Mouse (Mus musculus) retina, postnatal 1 day (tissue): ENCODE measurements at regions not wholly inside any gene's neighbourhood (a gene's known extent, or its start where the extent isn't known, plus 50 kb on each side); places are given as distances from the start of the nearest gene placed in this dataset.

Source experiments
- DNase-seq: peaks from one replicate; pipeline ENCODE4 v3.0.0-alpha.2; 2012

DNA sequence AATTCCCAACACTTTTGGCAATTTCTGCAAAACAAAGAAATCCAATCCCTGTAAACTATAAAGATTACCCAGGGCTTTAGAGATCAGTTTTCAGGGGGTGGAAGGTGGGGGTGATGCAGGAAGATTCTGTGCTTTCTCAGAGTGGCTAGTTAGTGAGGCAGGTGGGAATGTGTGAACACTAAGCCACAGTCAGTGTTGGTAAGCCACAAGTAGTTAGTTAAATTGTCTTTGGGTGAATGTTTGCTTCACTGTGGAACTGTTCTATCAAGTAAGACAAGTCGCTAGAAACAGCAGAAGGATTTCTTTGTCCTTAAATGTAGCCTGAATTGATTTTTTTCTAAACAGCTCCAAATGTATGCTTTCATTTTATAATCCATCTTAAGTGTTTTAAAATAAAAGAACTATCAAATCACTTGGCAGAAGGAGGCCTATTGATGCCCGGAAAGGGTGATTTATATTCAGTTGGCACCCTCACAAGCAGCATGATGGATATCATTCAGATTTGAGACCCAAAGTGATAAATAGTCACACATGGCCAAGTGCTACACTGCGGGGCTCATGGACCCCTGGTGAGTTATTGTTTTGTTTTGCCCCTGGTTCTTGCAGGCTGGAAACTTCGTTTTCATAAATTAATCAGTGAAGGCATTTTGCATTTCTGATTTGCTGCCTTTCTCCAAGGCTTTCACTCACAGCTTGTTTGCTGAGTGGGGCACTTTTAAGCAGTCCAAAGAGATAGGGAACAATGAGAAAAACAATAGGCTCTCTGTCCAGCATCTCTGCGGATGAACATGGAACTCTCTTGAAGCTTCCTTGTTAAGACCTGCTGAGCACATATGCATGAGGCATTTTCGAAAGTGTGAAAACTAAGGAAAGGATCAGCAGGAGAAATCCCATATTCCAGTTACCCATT, 325.4 kb downstream of the 4933405O20Rik start:
- DNase-seq: peak; percentile 59

DNA sequence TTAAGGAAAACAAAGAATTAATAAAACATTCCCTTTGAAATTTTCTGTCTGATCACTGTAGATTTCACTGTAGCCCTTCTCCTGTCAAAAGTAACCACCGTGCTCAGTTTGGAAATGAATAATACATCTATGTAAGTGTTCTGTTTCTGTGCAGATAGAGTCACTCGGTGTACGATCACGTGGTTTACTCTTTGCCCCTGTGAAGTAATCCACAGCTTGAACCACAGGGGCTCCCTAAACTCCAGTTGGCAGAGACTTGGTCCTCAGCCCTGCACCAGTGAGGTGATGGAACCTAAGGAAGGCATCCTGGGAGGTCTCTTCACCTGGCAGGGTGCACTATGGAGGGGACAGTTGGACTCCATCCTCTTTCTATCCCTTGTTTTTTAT, 326.0 kb downstream of the 4933405O20Rik start:
- peak; percentile 13 for DNase-seq
